Mouse (Mus musculus) ES-E14 (cell line): ENCODE data around the gene Pla2g5.

Experiments
- CHD2 ChIP-seq: IDR thresholded peaks from 2 replicates; pipeline ENCODE4 v1.6.1; 2014; ENCODE audit warnings: mild to moderate bottlenecking, low read depth, low read length, inconsistent platforms
- MAFK ChIP-seq: IDR thresholded peaks from 2 replicates; pipeline ENCODE4 v1.6.1; 2014; ENCODE audit warnings: mild to moderate bottlenecking, low read depth, low read length, inconsistent platforms; ENCODE audit not compliant: insufficient read depth
- ZC3H11A ChIP-seq: IDR thresholded peaks from 2 replicates; pipeline ENCODE4 v1.6.1; 2012; ENCODE audit warnings: low read depth, mild to moderate bottlenecking, inconsistent platforms, low read length, borderline replicate concordance
- ZNF384 ChIP-seq: IDR thresholded peaks from 2 replicates; pipeline ENCODE4 v1.6.1; 2012; ENCODE audit warnings: low read depth, low read length, inconsistent platforms

- TF ChIP-seq ZNF384, result no peak
- TF ChIP-seq ZC3H11A, result peak; percentile 44
- no peak for TF ChIP-seq MAFK
- no peak for TF ChIP-seq CHD2
These were observed 110.7 kb downstream of the Pla2g5 start for GRCm38 (mm10) chr4:138752603-138753002.
